Mouse (Mus musculus) T-helper 17 cell (primary cell): ENCODE data around the gene B230307C23Rik.
"Not testable (repeated sequence)": the region's sequence is repeated elsewhere in the genome, so short reads cannot be mapped to it uniquely, and the experiment has no call there.

ENCODE experiments used
- in situ Hi-C, 2 experiments: fragments of 300-600 bp; cut with MboI, MseI; formaldehyde crosslinking; loops; 1 replicate in 1 of 2; 2 replicates in 1 of 2; pipeline ENCODE4 v1.15.1; 2025; ENCODE audit warnings: high pct_unique_total_duplicates in 2 of 2

Gene B230307C23Rik

DNA sequence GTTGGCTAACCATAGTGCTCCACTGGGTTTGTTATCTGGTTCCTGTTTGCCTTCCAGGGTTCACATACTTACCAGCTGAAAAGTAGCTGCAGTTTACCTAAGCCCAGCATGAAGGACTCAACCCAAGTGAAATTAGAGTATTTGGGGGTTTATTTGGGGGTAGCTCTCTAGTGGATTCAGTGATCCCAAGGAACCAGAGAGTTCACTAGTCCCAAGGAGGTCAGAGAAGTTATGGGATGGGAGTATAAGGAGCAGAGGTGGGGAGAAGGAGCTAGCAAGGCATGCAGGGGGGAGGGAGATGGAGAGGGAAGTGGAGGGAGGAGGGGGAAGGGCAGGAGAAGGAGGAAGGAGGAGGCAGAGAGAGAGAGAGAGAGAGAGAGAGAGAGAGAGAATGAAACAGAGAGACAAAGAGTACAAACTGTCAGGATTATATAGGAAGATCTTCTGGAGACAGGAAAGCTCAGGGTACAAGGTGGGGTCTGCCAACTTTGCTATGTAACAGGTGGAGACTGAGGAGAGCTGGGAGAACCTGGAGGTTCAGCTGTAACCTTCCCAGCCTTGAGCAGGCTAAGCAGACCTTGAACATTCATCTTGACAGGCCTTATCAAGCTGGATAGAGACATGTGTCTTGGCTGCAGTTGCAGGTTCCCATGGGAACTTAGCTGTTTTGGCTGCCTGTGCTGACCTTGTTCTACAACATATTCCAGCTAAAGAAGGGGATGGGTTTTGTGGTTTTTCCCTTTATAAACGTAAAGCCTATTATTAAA lies 1.1 kb upstream of the B230307C23Rik start:
- in situ Hi-C loops: loop anchor here in 1 of 2 experiments (5.0 kb wide), 2 partner anchors 39 to 86 kb away; partner anchors contain the start of gene A630089N07Rik

DNA sequence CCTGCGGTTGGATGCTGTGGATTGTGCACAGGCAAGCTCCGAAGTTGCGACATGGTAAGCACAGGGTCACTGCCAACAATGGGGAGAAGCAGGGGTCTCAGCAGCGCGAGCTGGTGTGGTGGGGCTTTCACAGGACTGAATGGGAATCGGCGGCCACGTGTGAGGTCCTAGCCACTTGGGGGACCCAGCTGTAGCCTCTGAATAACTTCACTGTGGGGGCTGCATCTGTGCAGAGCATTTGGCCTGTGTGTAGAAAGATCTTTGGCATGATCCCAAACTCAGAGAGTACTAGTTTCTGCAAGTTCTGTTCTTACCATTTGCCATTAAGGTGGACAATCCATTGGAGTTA lies 242 bp downstream of the B230307C23Rik start:
- in situ Hi-C loops: loop anchor here in 1 of 2 experiments (5.0 kb wide), 2 partner anchors 40 to 85 kb away; partner anchors contain the start of gene A630089N07Rik

DNA sequence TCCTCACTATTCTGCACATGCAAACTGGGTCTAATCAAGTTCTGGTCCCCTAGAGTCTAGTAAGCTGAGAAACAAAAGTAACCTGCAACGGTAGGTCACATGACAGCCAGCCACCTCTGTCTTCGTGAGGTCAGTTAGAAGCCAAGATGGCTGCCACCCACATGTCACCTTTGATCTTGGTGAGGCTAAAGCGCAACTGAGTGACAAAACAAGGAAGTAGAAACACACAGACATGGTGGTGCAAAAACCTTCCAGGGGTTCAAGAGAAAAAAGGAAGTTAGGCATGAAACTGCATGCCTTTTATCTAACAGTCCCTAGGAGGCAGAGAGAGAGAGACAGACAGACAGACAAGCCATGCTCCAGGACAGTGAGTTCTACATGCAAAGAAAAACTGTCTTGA lies 25.0 kb downstream of the B230307C23Rik start:
- in situ Hi-C loops: no loop called here

DNA sequence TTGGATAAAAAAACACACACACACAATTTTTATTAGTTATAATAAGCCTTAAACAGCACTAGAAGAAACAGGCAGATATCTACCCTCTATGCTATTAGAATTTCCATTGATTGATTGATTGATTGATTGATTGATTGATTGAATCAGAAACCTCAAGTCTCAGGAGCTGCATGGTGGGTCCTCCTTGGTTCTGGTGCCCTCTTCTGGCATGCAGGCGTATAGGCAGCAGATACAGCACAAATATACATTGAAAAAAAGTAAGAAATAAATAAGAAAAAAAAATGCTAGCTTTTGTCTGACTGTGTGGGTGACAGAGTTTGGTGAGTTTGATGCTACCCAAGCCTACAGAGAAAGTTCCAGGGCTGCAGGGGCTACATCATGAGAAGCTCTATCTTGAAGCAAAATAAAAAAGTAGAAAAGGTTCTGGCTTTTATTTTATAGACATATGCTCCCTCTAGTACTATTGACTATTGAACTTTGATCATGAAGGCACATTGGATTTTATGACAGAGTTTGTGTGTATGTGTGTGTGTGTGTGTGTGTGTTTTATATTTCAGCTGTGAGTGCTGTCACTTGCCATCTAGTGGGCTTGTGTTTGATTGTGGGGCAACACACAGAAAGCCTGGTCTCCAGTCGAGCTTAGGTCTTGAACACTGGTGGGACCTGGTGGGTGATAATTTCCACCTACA lies 25.7 kb downstream of the B230307C23Rik start:
- in situ Hi-C loops: no loop called here

DNA sequence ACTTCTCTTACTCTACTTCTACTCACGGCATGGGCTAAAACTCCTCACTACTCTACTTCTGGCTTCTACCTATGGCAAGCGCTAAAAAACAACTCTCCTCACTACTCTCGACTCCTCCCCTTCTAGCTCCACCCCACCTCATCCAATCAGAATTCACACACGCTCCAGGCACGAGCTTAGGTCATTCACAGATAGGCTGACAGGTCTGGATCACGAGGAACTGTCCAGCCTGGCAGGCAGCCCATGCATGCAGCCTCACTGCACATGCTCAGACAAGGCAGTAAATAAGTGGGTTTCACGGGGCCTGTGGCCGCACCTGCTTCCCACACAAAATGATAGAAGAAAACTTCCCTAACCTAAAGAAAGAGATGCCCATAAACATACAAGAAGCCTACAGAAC lies 29.1 kb downstream of the B230307C23Rik start:
- in situ Hi-C loops: not testable (repeated sequence)

DNA sequence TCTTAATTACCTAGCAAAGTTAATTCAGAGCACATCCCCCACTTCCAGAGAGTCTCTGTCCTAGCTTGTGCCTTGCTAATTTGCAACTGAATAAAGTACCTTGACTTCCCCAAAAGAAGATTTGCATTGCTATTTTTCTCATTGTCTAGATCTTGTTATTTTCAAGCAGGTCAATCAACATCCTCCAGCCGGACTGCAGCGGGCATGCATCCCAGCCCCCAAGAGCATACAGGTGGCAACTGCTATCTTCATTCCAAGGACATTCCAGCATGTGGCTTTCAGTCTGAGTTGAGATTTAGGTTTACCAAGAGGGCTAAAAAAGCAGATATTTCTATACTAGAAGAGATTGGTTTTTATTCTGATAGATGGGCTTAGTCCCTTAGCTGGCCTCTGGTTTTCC lies 37.9 kb downstream of the B230307C23Rik start:
- in situ Hi-C loops: not testable (repeated sequence)

DNA sequence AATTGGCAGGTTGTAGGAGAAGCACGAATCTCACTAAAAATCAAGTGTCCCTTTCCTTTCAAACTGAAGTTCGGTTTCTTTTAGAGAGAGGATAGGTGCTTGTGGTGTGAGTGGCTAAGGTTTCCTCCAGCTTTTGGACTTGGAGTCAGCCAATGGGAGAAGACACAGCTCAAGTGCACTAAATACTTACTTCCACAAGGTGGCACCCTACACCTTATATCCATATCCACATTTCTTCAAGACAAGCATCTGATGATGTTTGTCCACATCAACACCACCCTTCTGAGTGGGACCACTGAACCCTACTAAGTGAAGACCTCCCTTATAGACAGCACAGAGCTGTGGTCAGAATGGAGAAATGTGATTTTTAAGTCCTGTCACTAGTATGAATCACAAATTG lies 44.6 kb downstream of the B230307C23Rik start:
- in situ Hi-C loops: loop anchor here in 1 of 2 experiments (5.0 kb wide), 1 partner anchor 41 kb away; the partner anchor contains the start of gene A630089N07Rik

DNA sequence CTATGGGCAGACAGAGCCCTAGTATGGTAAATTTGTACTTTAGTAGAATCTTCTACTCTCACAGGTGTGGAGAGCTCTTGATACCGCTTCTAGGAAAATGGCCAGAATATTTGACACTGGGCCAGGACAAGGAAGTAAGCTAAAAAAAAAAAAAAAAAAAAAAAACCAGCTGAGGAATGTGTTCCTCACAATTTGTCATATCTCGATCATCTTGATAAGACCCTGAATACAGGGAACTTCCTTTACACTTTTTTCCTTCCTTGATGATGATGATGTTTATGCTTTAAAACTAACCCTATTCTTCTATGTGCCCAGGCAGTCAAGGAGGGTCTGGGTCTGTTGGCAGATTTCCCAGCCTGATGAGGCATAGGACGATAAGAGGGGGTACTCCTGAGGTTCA lies 82.3 kb downstream of the B230307C23Rik start:
- in situ Hi-C loops: not testable (repeated sequence)

DNA sequence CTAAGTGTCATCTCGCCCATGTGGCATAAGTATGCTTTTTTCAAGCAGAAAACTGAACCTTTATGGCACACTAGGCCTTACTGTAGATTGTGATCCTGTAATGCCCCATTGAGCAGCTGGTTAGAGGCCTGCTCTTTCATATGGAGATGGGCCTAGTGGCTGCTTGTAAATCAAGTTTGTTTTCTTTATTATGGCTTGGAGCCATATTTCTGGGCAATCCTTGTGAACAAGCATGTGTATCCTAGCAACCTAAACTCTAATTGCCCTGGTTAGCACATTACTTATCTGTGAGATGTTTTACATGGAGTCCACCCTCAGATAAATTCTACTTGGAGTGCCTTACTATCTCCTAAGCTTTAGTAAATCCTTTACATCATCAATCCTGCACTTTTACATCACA lies 84.0 kb downstream of the B230307C23Rik start:
- in situ Hi-C loops: loop anchor here in 1 of 2 experiments (5.0 kb wide), 2 partner anchors 39 to 84 kb away; partner anchors contain the start of gene B230307C23Rik
